Mouse (Mus musculus) heart, postnatal 10 days (tissue): ENCODE data around the gene Myh14. TPM values are rescaled to one million over a fixed set of nuclear protein-coding genes. Genes with fewer than 3 reads are reported as not detected.

Experiments used
- DNase-seq, 2 experiments: peaks; one replicate each; pipeline ENCODE4 v3.0.0; 2021
- intact Hi-C: fragments of 180-260 bp; cut with DNase I; formaldehyde crosslinking; loops from one replicate; pipeline ENCODE4 v1.15.1; 2025
- total RNA-seq, 2 experiments: library from RNA; stranded (reverse); gene quantifications; 2 replicates each; pipeline ENCODE4 v1.2.3; 2021

The Myh14 gene
- total RNA-seq, 2 experiments from 2014 or later, result 37.0 to 46.2 TPM

GRCm38 (mm10) chr7:44640843-44641605 is 29.6 kb downstream of the Myh14 start:
- intact Hi-C loops, result no loop called here

GRCm38 (mm10) chr7:44638663-44639062 is 32.0 kb downstream of the Myh14 start:
- intact Hi-C loops, result no loop called here

More at GRCm38 (mm10) chr7:44640843-44641605, 29.6 kb downstream of the Myh14 start:
- DNase-seq, result no peak

GRCm38 (mm10) chr7:44636684-44637083 is 34.0 kb downstream of the Myh14 start:
- no peak for DNase-seq
- intact Hi-C loops, result no loop called here

More at GRCm38 (mm10) chr7:44638663-44639062, 32.0 kb downstream of the Myh14 start:
- no peak for DNase-seq

- intact Hi-C loops, result no loop called here
- peak in 1 of 2 experiments; percentile 34 for DNase-seq
Observed at GRCm38 (mm10) chr7:44633407-44633806, 37.2 kb downstream of the Myh14 start.

- intact Hi-C loops, result no loop called here
- no peak for DNase-seq
Observed at GRCm38 (mm10) chr7:44632676-44633075, 38.0 kb downstream of the Myh14 start.

GRCm38 (mm10) chr7:44630437-44630836 is 40.2 kb downstream of the Myh14 start:
- intact Hi-C loops, result no loop called here
- DNase-seq, result no peak

- intact Hi-C loops, result no loop called here
- no peak for DNase-seq
Observed at GRCm38 (mm10) chr7:44628402-44629034, 42.1 kb downstream of the Myh14 start.

GRCm38 (mm10) chr7:44626966-44627365 is 43.7 kb downstream of the Myh14 start:
- intact Hi-C loops, result no loop called here
- no peak for DNase-seq

GRCm38 (mm10) chr7:44626068-44626385 is 44.6 kb downstream of the Myh14 start:
- intact Hi-C loops, result no loop called here

GRCm38 (mm10) chr7:44625241-44626067 is 45.2 kb downstream of the Myh14 start:
- intact Hi-C loops, result no loop called here
- DNase-seq, result no peak

More at GRCm38 (mm10) chr7:44626068-44626385, 44.6 kb downstream of the Myh14 start:
- DNase-seq, result no peak

- DNase-seq, result no peak
Observed at GRCm38 (mm10) chr7:44624828-44625227, 45.8 kb downstream of the Myh14 start.

GRCm38 (mm10) chr7:44624543-44624826 is 46.2 kb downstream of the Myh14 start:
- intact Hi-C loops, result no loop called here
- DNase-seq, result no peak

More at GRCm38 (mm10) chr7:44624828-44625227, 45.8 kb downstream of the Myh14 start:
- intact Hi-C loops, result no loop called here

- no peak for DNase-seq
- intact Hi-C loops, result no loop called here
Observed at GRCm38 (mm10) chr7:44623714-44624542, 46.7 kb downstream of the Myh14 start.

- DNase-seq, result no peak
- intact Hi-C loops, result no loop called here
Observed at GRCm38 (mm10) chr7:44617059-44617458, 53.6 kb downstream of the Myh14 start.

- no peak for DNase-seq
- intact Hi-C loops, result no loop called here
Observed at GRCm38 (mm10) chr7:44615987-44616386, 54.7 kb downstream of the Myh14 start.

GRCm38 (mm10) chr7:44615309-44615708 is 55.3 kb downstream of the Myh14 start:
- intact Hi-C loops, result no loop called here
- no peak for DNase-seq

GRCm38 (mm10) chr7:44614041-44614688 is 56.5 kb downstream of the Myh14 start:
- no peak for DNase-seq
- intact Hi-C loops, result no loop called here

GRCm38 (mm10) chr7:44612192-44612591 is 58.5 kb downstream of the Myh14 start:
- no peak for DNase-seq
- intact Hi-C loops, result no loop called here

GRCm38 (mm10) chr7:44606171-44606901 is 64.3 kb downstream of the Myh14 start:
- no peak for DNase-seq
- intact Hi-C loops, result no loop called here
